Mouse (Mus musculus) neural tube, embryonic 13.5 days (tissue): Measurements from ENCODE around the gene Dmd. TPM values are rescaled to one million over a fixed set of nuclear protein-coding genes. Genes with fewer than 3 reads are reported as not detected.

Experiments used
- ATAC-seq: fragments of 200-750 bp; cut with Nextera tagmentation; 2 replicates; pipeline ENCODE4 v1.8.0; 2017; ENCODE audit warnings: low read depth, mild to moderate bottlenecking, moderate TSS enrichment, moderate library complexity
- H3K27ac ChIP-seq: fragments of 300-500 bp; sonication (generic); replicated peaks from 2 replicates; pipeline ENCODE4 v1.5.1; 2015; ENCODE audit warnings: moderate library complexity, mild to moderate bottlenecking, inconsistent platforms
- H3K27me3 ChIP-seq: fragments of 300-500 bp; sonication (generic); 2 replicates; pipeline ENCODE4 v1.6.1; 2015; ENCODE audit warnings: mild to moderate bottlenecking, inconsistent platforms
- H3K36me3 ChIP-seq: fragments of 300-500 bp; sonication (generic); 2 replicates; pipeline ENCODE4 v1.6.1; 2015; ENCODE audit warnings: mild to moderate bottlenecking, inconsistent platforms
- H3K4me1 ChIP-seq: fragments of 300-500 bp; sonication (generic); replicated peaks from 2 replicates; pipeline ENCODE4 v1.6.1; 2015; ENCODE audit warnings: inconsistent platforms
- H3K4me2 ChIP-seq: fragments of 300-500 bp; sonication (generic); 2 replicates; pipeline ENCODE4 v1.6.1; 2015; ENCODE audit warnings: inconsistent platforms, mild to moderate bottlenecking, moderate library complexity
- H3K4me3 ChIP-seq: fragments of 300-500 bp; sonication (generic); 2 replicates; pipeline ENCODE4 v1.5.1; 2015; ENCODE audit warnings: mild to moderate bottlenecking, inconsistent platforms
- H3K9ac ChIP-seq: fragments of 300-500 bp; sonication (generic); 2 replicates; pipeline ENCODE4 v1.6.1; 2015; ENCODE audit warnings: moderate library complexity, mild to moderate bottlenecking, inconsistent platforms
- H3K9me3 ChIP-seq: fragments of 300-500 bp; sonication (generic); 2 replicates; pipeline ENCODE4 v1.6.1; 2016; ENCODE audit warnings: inconsistent platforms
- WGBS: fragments of 180-500 bp; shearing (Covaris S2); methylation state at CpG from one replicate; pipeline ENCODE4 v1.1.7; 2015; 5-methylcytosine and 5-hydroxymethylcytosine counted together
- polyA plus RNA-seq: library from polyadenylated mRNA; unstranded; fragments of >200 nt; fragmentation: Nextera tagmentation; extraction: Ambion mirVana; gene quantifications from 2 replicates; pipeline ENCODE4 v1.2.1, GENCODE M21; 2015

Gene Dmd
- polyA plus RNA-seq, 1 experiment from 2014 or later, result 25.7 TPM

- H3K4me2 ChIP-seq, result no peak overlapping the region
- no peak overlapping the region for H3K4me3 ChIP-seq
- H3K9ac ChIP-seq, result no peak overlapping the region
- no peak for ATAC-seq
- H3K4me1 ChIP-seq, result no peaks in the 10 kb centered on the region
- H3K36me3 ChIP-seq, result no peaks in the 10 kb centered on the region
- H3K9me3 ChIP-seq, result no peaks in the 10 kb centered on the region
- 86% methylated on average over 2 of the region's 2 CpGs for WGBS
- no peak overlapping the region for H3K27ac ChIP-seq
- no peaks in the 10 kb centered on the region for H3K27me3 ChIP-seq
These were observed 2258.3 kb downstream of the Dmd start for GRCm38 (mm10) chrX:85207001-85207400.

- Histone ChIP-seq H3K4me1 (no peaks in the 10 kb centered on the region), H3K4me2 (no peak overlapping the region), H3K9me3 (no peaks in the 10 kb centered on the region), H3K9ac (no peak overlapping the region), H3K27me3 (no peaks in the 10 kb centered on the region), H3K36me3 (no peaks in the 10 kb centered on the region), H3K4me3 (no peak overlapping the region), H3K27ac (no peak overlapping the region)
- ATAC-seq, result no peak
These were observed 2278.2 kb downstream of the Dmd start for GRCm38 (mm10) chrX:85226883-85227282.

- H3K27ac ChIP-seq, result no peak within 1 kb of the TSS
- no peaks in the 10 kb centered on the region for H3K36me3 ChIP-seq
- H3K4me3 ChIP-seq, result no peak within 1 kb of the TSS
- no peak for ATAC-seq
- H3K4me2 ChIP-seq, result no peak within 1 kb of the TSS
- no peaks in the 10 kb centered on the region for H3K9me3 ChIP-seq
- H3K9ac ChIP-seq, result no peak within 1 kb of the TSS
- no peaks in the 10 kb centered on the region for H3K4me1 ChIP-seq
- H3K27me3 ChIP-seq, result no peaks in the 10 kb centered on the region
- 84% methylated on average over 2 of the region's 2 CpGs for WGBS
These were observed 2300.7 kb downstream of the Dmd start, which contains the start of gene Fthl17a for GRCm38 (mm10) chrX:85249379-85249778. Fthl17a (plus strand) TSS chrX:85249679.
